Mouse (Mus musculus) cerebellum, postnatal 25 days (tissue): Measurements from ENCODE around the gene Prss33.
A peak's percentile ranks its signal among the peaks of the same experiment; 100 is the strongest.

Experiments used
- DNase-seq, 2 experiments: peaks; one replicate each; pipeline ENCODE4 v3.0.0; 2021; ENCODE audit warnings: mixed read lengths in 2 of 2

The Prss33 gene

GRCm38 (mm10) chr17:23825591-23825990 lies 10.3 kb downstream of the Prss33 start:
- DNase-seq: no peak

- DNase-seq: no peak
Measured at GRCm38 (mm10) chr17:23823614-23824013, 12.2 kb downstream of the Prss33 start.

- no peak for DNase-seq
Measured at GRCm38 (mm10) chr17:23823018-23823417, 12.8 kb downstream of the Prss33 start.

- DNase-seq: no peak
Measured at GRCm38 (mm10) chr17:23822094-23822493, 13.8 kb downstream of the Prss33 start.

- no peak for DNase-seq
Measured at GRCm38 (mm10) chr17:23820731-23821130, 15.1 kb downstream of the Prss33 start.

GRCm38 (mm10) chr17:23819235-23819634 lies 16.6 kb downstream of the Prss33 start:
- no peak for DNase-seq

- DNase-seq: no peak
Measured at GRCm38 (mm10) chr17:23818579-23818978, 17.3 kb downstream of the Prss33 start.

GRCm38 (mm10) chr17:23815641-23816040 lies 20.2 kb downstream of the Prss33 start:
- no peak for DNase-seq

GRCm38 (mm10) chr17:23807918-23808317 lies 27.9 kb downstream of the Prss33 start:
- no peak for DNase-seq

GRCm38 (mm10) chr17:23806867-23807266 lies 29.0 kb downstream of the Prss33 start:
- peak; percentile 66 to 76 for DNase-seq

- DNase-seq: no peak
Measured at GRCm38 (mm10) chr17:23804426-23805085, 31.3 kb downstream of the Prss33 start.

GRCm38 (mm10) chr17:23803366-23804041 lies 32.4 kb downstream of the Prss33 start:
- DNase-seq: peak in 1 of 2 experiments; percentile 92

- DNase-seq: peak; percentile 97 to 99
Measured at GRCm38 (mm10) chr17:23802746-23803365, 33.0 kb downstream of the Prss33 start.

- no peak for DNase-seq
Measured at GRCm38 (mm10) chr17:23801627-23802026, 34.2 kb downstream of the Prss33 start.

- DNase-seq: no peak
Measured at GRCm38 (mm10) chr17:23797316-23797715, 38.5 kb downstream of the Prss33 start.

GRCm38 (mm10) chr17:23795323-23795722 lies 40.5 kb downstream of the Prss33 start:
- no peak for DNase-seq

- peak in 1 of 2 experiments; percentile 52 for DNase-seq
Measured at GRCm38 (mm10) chr17:23791079-23791357, 44.8 kb downstream of the Prss33 start.

GRCm38 (mm10) chr17:23790269-23791078 lies 45.4 kb downstream of the Prss33 start, which contains the start of gene Srrm2:
Srrm2 (plus strand) TSS chr17:23790532.
- DNase-seq: peak; percentile 74 to 80

- no peak for DNase-seq
Measured at GRCm38 (mm10) chr17:23789749-23790268, 46.0 kb downstream of the Prss33 start.

- no peak for DNase-seq
Measured at GRCm38 (mm10) chr17:23788973-23789372, 46.9 kb downstream of the Prss33 start.

GRCm38 (mm10) chr17:23786510-23786931 lies 49.3 kb downstream of the Prss33 start:
- DNase-seq: peak; percentile 66 to 70

GRCm38 (mm10) chr17:23785561-23786471 lies 50.0 kb downstream of the Prss33 start, which contains the start of gene Flywch2:
Flywch2 (minus strand) TSS chr17:23786081.
- DNase-seq: peak; percentile 91 to 96
